Mouse (Mus musculus) cerebellum, adult 18-20 months (tissue): ENCODE results near the gene Map3k12.
A peak's percentile ranks its signal among the peaks of the same experiment; 100 is the strongest.

Source experiments
- DNase-seq, 2 experiments: peaks; one replicate each; pipeline ENCODE4 v3.0.0; 2021

Gene Map3k12

DNA sequence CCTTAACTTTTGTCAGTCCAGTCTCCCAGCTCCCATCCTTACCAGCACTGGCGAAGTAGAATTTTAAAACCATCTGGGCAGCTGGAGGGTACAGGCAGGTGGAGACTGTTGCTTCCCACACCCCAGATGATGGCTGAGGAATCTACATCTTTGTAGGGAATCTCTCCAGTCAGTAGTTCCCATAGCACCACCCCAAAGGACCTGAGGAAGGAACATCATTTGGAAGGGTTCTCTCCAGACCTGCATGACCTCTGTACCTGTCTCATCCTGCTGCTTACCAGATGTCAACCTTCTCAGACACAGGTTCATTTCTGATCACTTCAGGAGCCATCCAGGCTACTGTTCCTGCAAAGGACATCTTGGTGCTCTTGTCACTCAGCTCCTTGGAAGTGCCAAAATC is 13.4 kb downstream of the Map3k12 start, which contains the start of gene Gm10337:
Gene Gm10337, plus strand, starts transcription at position 276 of the 400 bp plus-strand sequence.
- no peak for DNase-seq

DNA sequence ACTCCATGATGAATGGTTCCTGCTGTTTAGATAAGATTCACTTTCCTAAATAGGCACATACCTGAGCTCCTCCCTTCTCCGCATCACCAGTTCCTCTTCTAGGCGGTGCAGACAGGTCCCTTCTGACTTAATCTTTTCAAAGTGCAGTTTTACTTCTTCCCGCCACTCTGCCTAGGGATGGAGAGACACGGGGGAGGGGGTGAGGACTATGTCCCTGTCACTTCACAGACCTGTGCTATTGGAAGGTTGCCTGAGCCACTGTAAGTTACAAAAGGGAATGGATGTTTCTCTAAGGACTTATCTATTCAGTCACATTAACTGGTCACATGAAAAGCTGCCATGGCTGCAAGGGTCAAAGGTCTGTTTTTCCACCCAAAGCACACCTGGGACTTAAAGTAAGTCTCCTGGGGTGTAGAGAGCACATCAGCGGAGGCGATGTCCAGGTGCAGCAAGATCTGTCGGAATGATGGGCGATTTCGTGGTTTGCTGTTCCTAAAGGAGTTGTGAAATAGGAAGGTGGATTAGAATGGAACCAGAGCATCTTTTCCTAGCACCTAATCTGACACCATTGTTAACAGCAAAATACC is 14.5 kb downstream of the Map3k12 start:
- no peak for DNase-seq

DNA sequence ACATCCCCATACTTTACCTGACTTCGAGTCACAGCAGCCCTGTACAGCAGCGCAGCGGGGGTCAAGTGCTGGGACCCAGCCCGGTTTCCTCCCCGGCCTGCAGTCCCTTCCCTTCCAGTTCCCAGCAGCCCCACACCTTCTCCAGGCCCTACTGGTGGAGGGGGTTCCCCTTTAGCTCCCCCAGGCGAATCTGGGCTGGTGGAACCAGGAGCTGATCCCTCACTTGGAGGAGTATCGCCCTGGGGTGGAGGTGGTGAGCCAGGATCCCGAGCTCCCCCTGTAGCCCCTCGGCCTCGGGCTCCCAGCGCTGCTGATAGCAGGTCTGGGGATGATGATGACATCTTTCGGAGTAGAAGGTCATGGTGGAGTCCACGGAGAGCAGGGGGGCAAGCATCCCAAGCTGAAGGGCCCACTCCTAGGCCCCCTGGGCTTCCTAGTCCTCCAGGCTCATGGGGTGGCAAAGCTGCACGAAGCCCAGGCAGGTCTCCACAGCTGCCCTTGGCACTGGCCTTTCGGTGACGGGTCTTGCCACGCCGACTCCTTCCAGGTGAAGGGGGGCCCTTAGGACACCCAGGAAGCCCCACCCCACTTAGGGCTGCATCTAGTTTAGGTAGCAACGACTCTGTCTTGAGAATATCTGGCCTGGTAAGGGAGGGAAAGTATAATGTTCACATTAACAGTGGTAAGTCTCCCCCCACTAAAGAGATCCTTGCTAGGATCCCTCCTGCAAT is 15.6 kb downstream of the Map3k12 start:
- no peak for DNase-seq

DNA sequence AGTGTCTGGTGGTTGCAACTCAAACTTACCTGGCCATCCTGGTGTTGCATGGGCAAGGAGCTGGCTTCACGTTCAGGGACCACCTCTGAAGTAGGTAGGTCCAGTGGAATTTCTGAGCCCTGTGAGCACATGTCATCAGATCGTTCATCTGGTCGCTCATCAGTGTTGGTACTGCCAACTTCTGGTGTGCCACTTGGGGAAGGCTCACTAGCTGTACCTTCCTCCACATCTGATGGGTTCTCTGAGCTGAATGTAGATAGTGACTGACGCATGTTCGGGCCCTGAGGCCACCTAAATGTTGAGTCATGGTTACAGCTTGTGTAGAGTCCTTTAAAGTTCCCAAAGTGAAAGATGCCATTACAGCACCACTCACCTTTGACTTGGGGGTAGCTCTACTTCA is 16.4 kb downstream of the Map3k12 start:
- DNase-seq = no peak

DNA sequence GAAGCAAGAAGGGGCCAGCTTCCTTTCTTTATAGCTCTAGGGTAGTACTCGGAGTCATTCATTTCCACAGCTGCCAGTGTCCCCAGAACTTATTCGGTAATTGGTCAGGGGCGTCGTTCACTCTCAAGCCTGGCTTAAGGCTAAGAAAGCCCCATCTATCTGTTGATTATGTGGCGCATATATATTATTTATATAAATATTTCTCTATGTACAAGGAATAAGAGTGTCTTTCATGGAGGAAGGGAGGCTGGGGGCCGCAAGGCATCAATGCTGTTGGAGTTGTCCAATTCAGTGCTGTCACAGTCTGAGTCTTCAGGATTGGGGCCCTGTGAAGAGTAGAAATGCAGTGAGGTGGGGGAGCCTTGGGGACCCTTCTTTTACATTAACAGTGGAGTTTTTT is 17.0 kb downstream of the Map3k12 start:
- no peak for DNase-seq

DNA sequence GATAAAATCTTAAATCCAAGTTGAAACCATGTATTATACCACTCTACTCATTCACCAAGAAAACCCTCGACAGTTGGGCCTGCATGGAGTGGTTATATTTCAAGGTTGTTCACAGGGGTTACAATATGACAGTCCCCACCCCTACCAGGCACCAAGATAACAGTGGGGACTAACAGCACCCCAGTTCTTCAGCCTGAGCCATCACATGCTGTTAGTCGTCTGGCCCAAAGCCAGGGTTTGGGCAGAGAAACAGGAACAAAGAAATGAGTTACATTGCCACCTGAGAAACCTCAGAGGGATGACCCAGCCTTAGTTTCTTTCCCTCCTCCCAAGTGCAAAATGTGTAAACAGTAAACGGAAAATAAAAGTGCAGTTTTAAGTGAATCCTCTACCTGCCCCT is 17.5 kb downstream of the Map3k12 start:
- no peak for DNase-seq

DNA sequence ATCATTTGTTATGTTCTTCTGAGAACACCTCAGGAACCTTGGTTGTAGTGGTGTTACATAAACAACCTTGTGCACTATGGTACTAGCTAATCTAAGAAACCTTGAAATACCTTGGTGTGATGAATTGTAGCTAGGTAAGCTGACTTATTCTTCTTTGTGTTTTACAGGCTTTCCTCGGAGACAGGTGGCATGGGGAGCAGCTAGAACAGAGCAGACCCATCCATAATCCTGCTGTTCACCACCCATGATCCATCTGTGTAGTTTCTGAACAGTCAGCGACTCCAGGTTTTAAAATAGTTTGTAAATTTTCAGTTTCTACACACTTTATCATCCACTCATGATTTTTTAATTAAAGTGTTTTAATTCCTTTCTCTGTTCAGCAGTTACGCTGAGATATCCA is 18.5 kb downstream of the Map3k12 start:
- no peak for DNase-seq

DNA sequence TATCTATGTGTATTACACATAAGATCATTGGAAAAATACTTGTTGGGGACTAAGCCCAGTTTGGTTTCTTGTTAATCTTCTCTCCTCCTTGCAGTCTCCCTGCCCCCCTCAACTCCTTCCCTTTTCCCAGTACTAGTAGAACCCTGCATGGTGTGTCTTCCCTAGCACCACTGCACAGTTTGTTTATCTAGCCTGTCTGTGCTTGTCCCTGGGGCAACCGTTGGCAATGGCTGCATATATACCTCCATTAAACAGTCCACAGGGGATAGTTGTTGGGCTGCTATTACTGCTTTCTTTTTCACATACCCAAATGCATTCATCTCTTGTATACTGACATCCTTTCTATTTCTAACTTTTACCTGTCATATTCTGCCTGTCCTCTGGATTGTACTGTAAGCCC is 29.2 kb downstream of the Map3k12 start:
- no peak for DNase-seq

DNA sequence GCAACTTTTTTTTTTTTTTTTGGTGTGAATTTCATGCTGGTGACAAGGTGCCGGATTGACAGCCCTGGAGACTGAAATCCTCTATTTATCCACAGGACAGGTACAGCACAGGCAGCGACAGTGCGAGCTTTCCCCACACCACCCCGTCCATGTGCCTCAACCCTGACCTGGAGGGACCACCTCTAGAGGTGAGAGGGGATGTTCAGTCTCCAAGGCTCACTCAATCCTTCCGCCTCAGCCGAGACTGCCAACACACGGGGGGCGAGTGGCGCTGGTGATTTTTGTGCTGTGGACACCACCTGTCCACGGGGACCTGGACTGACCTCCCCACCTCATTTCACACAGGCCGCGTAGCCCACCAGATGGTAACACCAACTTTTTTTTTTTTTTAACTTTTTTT is 31.0 kb downstream of the Map3k12 start:
- DNase-seq = no peak

DNA sequence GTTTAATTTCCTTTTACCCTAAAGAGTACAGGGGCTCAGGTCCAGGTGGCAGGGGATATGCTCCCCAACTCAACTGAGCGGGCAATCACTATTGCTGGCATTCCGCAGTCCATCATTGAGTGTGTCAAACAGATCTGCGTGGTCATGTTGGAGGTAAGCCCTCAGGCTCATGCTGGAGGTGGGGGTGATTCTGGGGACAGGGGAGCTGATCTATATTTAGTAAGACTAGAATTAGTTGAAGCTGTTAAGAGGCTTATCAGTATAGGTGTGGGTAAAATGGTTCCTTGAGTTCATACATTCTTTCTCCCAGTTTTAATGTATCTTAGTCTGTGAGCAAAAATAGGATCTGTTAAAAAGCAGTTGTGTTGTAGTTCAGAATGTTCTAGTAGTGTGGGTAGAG is 33.7 kb downstream of the Map3k12 start:
- DNase-seq = no peak

DNA sequence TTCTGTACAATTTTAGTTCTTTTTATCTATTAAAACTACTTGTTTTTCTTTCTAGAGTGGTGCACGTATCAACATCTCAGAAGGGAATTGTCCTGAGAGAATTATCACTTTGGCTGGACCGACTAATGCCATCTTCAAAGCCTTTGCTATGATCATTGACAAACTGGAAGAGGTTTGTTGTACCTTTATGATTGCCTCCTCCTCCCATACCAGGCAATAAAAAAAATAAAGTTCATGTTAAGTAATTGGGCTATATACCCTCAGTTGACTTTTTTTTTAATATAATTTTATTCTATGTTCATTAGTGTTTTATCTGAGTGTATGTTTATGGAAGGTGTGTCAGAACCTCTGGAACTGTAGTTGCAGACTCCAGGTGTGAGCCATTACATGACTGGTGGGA is 42.3 kb downstream of the Map3k12 start:
- no peak for DNase-seq

DNA sequence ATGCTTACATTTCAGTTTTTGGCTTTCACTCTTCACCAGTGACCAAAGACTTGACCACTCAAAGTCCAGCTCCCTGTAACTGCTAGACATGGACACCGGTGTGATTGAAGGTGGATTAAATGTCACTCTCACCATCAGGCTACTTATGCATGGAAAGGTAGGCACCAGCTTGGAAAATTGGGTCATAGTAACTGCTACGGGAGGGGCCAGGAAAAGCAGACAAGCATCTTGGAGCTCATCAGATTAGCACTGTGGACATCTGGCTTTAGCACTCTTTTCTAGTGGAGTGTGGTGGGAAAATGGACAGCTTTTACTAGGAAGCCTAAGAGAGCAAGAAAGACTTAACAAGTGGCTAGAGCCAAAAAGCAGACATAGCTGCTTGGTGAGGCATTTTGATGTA is 43.6 kb downstream of the Map3k12 start:
- peak in 1 of 2 experiments; percentile 32 for DNase-seq

DNA sequence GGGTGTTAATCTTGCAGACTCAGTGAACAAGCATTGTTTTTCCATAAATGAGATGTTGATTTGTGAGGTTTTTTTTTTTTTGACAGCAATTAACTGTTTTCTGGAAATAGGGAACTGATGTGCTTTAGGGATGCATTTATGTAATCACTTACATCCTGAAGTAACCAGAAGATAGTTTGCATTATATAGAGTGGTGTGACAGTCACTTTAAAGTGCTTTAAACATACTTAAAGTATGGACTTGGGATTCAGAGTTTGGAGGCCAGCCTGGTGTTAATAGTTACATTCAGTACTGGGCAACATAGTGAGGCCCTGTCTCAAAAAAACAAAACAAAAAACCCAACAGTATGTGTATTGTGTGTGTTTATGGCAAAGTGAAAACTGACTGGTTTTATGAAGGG is 45.1 kb downstream of the Map3k12 start:
- no peak for DNase-seq

DNA sequence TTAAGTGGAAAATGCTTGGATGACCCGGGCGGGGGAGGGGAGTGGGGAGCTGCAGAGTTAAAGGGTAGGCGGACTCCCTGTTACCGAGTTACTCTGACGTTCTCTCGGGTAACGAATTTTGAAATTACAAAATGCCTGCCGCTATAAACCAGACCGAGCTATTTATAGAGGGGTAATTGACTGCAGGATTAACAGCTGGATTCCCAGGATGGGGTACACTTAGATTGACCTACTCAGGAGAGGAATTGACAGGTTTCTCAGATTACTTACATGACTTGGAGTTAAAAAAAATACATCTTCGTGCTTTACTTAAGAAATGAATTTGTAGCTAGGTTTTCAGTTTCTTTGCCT is 45.6 kb downstream of the Map3k12 start:
- no peak for DNase-seq

DNA sequence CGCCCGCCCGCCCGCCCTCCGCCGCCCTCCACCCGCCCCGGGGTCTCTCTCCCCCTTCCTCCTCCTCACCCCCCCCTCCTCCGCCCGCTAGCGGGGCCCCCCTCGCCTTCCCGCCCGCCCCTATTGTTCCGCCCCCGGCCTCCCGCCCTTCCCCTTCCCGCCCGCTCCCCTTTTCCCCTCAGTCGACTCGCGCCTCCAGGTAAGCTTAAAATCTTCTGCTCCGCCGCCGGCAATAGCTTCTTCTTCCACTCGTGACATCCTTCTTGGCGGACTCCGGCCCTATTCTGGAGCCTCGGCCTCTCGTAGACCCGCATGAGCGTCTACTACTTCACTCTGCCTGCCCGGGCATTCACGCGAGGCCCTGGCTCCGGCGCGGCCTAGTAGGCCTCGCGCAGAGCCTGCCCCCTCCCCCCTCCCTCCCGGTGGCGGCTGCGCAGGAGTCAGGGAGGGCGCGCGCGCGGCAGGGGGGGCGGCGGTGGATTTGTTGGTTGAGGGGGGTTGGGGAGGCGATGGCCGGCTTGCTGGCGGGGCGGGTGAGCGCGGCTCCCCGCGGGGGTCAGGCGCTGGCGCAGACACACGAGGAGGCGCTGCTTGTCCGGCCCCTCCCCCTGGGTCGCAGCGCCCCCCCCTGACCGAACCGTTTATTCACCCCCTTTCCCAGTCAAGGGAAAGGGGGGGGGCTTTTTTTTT is 46.1 kb downstream of the Map3k12 start:
- DNase-seq = peak; percentile 75 to 85

DNA sequence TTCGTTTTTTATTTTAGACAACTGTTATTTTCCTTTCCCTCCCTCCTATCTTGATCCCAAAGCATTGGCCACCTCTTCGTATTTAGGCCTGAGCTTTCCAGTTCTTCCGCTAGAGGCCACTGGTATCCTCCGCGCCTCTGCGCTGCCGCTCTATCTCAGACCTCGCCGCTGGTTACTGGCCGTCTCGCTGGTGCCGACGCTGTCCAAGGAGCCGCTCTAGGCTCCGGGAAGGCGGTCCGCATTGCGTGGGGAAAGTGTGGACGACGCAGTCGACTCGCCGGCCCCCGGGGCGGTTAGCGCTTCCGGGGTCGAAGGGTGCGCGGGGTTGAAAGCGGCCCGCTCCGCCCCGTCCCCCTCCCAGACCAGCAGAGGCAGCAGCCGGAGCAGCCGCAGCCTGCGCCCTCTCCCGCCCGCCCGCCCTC is 46.7 kb downstream of the Map3k12 start, which contains the start of gene Pcbp2:
Gene Pcbp2, plus strand, starts transcription at position 357 of the 422 bp plus-strand sequence.
- DNase-seq = peak; percentile 95 to 98

DNA sequence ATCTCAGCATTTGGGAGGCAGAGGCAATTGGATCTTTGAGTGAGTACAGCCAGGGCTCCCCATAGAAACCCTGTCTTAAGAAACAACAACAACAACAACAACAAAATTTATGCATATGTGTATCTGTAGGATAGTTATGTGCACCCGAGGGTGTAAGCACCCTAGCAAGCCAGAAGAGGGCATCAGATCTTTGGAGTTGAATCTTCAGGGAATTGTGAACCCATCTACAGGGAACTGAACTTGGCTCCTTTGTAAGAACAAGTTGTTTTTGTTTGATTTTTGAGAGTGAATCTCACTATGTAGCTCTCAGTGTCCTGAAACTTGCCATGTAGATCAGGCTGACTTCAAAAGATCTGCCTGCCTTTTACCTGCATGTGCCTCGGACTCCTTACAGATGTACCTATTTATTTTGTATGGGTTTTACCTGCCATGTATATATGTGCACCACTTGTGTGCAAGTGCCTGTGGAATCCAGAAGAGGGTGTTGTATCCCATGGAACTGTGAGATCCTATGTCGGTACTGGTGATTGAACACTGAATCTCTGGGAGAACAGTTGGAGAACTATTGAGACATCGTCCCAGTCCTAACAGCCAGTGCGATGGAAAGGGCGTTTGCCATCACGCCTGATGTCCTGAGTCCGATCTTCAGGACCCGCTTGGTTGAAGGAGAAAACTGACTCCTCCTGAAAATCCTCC is 48.0 kb downstream of the Map3k12 start:
- DNase-seq = no peak

DNA sequence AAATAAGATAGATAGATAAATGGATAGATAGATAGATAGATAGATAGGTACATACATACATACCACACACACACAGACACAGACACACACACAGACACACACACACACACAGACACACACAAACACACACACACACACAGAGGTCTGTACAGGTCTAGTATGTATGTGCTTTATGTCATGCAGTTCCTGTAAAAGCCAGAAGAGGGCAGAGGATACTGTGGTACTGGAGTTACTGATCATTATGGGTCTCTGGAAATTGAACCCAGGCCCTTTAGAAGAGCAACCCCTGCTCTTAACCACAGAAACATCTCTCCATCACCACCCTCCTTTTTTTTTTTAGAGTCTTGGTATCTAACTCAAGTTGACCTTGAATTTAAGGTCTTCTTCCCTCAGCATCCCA is 53.2 kb downstream of the Map3k12 start:
- peak in 1 of 2 experiments; percentile 26 for DNase-seq

DNA sequence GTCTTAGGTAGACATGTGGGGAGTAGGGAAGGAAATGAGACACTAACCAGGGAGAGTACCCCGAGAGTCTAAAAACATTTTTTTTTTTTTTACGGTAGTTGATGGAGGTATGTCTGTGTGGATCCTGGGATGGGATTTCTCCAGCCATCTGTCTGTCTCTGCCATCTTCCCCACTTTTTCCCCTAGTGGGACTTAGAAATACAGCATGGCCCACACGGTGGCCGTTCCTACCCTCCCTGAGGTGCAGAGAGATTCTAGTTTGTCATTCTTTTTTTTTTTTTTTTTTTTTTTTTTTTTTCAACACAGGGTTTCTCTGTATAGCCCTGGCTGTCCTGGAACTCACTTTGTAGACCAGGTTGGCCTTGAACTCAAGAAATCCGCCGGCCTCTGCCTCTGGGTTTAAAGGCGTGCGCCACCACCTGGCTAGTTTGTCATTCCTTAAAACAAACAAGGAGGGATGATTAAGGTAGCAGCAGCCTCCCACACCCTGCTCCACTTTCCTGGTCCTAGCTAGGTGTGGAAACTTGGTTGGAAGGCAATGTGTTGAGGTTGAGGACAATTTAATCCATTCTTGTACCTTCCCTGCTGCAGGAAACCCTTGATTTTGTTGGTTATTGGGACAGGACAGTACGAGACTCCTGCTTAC is 55.3 kb downstream of the Map3k12 start:
- no peak for DNase-seq

DNA sequence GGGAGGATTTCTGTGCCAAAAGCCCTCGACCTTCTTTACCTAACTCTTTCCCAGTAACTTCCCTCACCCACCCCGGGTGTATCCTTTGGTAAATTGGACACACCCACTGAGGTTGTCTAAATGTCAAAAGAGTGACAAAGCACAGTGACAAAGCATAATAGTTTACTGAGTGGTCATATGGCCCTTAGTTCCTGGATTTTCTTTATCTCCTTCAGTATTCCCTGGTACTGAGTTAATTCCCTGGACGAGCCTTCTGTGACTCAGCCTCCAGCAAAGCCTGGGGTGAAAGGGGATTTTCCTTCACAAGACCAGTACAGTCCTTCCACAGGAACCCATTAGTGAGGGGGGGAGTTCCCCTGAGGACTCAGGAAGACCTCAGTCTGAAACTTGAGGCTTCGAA is 55.9 kb downstream of the Map3k12 start:
- DNase-seq = no peak

DNA sequence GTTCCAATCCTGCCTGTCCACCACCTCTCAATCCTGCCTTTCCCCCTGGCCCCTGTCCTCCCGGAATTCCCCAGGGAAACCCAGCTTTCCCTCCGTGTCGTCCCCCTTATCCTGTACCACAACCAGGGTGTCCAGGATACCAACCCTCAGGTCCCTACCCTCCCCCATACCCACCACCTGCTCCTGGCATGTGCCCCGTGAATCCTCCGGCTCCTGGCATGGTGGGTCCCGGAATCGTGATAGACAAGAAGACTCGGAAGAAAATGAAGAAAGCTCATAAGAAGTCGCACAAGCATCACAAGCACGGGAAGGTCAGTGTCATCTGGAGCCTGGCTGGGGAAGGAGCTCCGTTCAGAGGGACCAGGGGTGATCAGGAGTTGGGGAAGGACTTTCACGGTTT is 56.5 kb downstream of the Map3k12 start:
- DNase-seq = no peak

DNA sequence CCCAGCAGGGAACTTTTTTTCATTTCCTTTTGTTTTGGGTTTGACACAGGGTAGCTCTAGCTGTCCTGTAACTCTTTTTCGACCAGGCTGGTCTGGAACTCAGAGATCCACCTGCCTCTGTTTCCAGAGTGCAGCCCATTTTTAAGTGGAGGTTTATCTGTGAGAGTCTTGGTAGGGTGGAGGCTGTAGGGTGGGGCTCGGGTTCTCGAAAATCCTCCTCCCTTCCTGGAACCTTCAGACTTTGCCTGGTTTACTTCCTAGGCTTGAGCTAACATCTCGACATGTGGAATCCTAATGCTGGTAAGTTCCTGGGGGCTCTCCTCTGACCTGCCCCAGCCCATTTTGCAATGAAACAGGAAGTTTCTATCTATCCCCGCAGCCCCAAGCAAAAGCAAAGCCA is 57.0 kb downstream of the Map3k12 start:
- DNase-seq = no peak

DNA sequence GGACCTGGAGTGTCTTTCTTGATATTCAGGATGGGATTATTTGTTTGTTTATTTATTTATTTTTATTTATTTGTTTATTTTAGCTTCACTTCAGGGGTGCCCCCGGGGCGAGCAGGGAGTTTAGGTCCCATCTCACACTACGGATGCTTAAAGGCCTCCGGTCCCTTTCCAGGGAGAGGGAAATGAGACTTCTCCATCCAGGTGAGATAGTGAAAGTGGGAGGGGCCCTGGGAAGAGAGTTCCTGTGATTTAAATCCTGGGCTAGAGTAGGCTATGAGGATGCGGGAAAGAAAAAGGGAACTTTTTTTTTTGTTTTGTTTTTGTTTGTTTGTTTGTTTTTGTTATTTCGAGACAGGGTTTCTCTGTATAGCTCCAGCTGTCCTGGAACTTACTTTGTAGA is 57.5 kb downstream of the Map3k12 start:
- DNase-seq = peak in 1 of 2 experiments; percentile 27
